Mouse (Mus musculus): ENCODE measurements around the gene Apoc3. TPM values are rescaled to one million over a fixed set of nuclear protein-coding genes. Genes with fewer than 3 reads are reported as not detected.

Apoc3 gene
- total RNA-seq (2014; rRNA removed) (not detected in 2 replicates), polyA plus RNA-seq (2015; fragmentation: Nextera tagmentation; extraction: Ambion mirVana) (not detected in 2 replicates)

DNA sequence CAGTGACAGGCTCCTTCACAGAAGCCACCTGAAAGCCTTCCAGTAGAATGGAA, at the start of gene Apoc3:
Gene Apoc3, minus strand, starts transcription at position 41 of the 53 bp plus-strand sequence.
- Histone ChIP-seq H3K27ac (no peak within 1 kb of the TSS), H3K4me1 (ENCODE audit: insufficient read depth, low read length) (no peaks in the 10 kb centered on the region), H3K4me2 (ENCODE audit: low read depth, low read length) (no peak within 1 kb of the TSS), H3K27me3 (ENCODE audit: insufficient read depth, low read length) (no peaks in the 10 kb centered on the region), H3K9ac (replicated peaks; ENCODE audit: low read length) (no peak within 1 kb of the TSS), H3K4me3 (ENCODE audit: low read length) (no peak within 1 kb of the TSS), H3K36me3 (ENCODE audit: insufficient read depth, low read length) (no peaks in the 10 kb centered on the region), H3K9me3 (ENCODE audit: low read length) (no peaks in the 10 kb centered on the region)
- no peak for TF ChIP-seq CTCF (IDR thresholded peaks at IDR 0.05; ENCODE audit: low read depth)
- ATAC-seq (no peak), DNase-seq (ENCODE audit: low spot score) (no peak)

DNA sequence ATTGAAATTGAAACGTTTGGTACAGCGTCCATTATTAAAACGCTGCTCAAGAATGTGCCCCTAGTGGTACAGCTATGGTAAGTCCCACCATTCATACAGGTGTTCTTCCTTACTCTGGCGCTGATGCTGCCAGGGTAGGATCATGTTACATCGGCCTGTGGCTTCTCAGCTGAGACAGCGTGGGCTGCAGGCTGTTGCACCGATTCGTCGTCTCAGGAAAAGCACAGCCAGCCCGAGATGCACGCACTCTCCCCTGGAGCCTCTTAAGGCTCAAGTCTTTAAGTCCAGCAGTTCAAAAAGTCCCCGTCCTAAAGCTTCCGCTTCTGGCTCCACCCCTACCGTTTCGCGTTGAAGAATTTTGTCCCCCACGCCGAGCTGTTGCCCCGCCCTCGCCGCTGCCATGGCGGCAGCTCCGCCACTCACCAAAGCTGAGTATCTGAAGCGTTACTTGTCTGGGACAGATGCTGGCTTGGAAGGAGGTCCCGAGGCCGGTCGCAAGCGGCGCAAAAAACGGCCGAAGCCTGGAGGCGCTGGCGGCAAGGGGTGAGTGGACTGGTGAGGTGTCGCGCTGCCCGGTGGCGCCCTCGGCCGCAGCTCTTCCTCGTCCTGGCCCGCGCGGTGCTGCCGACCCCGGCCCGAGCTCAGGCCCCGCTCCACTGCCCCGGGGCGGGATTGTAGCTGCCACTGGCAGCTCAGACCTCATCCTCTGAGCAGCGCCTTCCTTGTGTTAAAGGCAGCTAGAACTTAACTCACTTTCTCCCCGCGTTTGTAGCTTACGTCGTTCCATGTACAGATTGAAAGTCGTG, 47.4 kb upstream of the Apoc3 start, which contains the start of gene Bud13:
Gene Bud13, plus strand, starts transcription at position 378 of the 806 bp plus-strand sequence.
- no peaks in the 10 kb centered on the region for H3K27me3 ChIP-seq (ENCODE audit: insufficient read depth, low read length)
- peaks cover 6% of the 10 kb centered on the region for H3K4me1 ChIP-seq (ENCODE audit: insufficient read depth, low read length)
- no peaks in the 10 kb centered on the region for H3K9me3 ChIP-seq (ENCODE audit: low read length)
- peak; percentile 94 for DNase-seq (ENCODE audit: low spot score)
- TF ChIP-seq CTCF (IDR thresholded peaks at IDR 0.05; ENCODE audit: low read depth) = peak; percentile 83
- peaks cover 38% of the 10 kb centered on the region for H3K36me3 ChIP-seq (ENCODE audit: insufficient read depth, low read length)
- peak within 1 kb of the TSS; percentile 89 for H3K4me3 ChIP-seq (ENCODE audit: low read length)
- under 1% methylated on average over 55 of the region's 55 CpGs for WGBS
- peak; percentile 95 for ATAC-seq
- peak within 1 kb of the TSS; percentile 53 for H3K4me2 ChIP-seq (ENCODE audit: low read depth, low read length)
- peak within 1 kb of the TSS; percentile 85 for H3K9ac ChIP-seq (replicated peaks; ENCODE audit: low read length)
- peak within 1 kb of the TSS; percentile 81 for H3K27ac ChIP-seq

DNA sequence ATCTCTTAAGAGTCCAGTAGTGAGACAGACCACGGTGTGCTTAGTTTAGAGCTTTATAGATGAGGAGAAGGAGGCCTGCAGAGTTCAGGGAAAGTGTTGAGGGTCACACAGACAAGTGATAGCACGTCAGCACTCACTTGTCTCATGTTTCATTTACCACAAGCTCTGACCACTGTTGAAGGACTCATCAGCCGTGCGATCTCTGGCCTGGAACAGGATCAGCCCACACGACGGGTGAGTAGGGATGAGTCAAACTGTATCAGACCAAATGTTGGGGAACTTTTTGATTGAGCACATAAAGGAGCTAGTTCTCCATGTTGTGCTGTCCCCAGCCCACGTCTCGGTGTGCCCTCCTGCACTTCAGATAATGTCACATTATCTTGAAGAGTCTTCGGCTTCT, 39.1 kb upstream of the Apoc3 start:
- Histone ChIP-seq H3K4me2 (ENCODE audit: low read depth, low read length) (no peak overlapping the region), H3K27ac (no peak overlapping the region), H3K36me3 (ENCODE audit: insufficient read depth, low read length) (peaks cover 39% of the 10 kb centered on the region), H3K9ac (replicated peaks; ENCODE audit: low read length) (no peak overlapping the region), H3K9me3 (ENCODE audit: low read length) (no peaks in the 10 kb centered on the region), H3K4me1 (ENCODE audit: insufficient read depth, low read length) (peaks cover 5% of the 10 kb centered on the region; the same call in 1 of the 2 replicates), H3K27me3 (ENCODE audit: insufficient read depth, low read length) (no peaks in the 10 kb centered on the region), H3K4me3 (ENCODE audit: low read length) (no peak overlapping the region)
- ATAC-seq (no peak), DNase-seq (ENCODE audit: low spot score) (no peak)
- TF ChIP-seq CTCF (IDR thresholded peaks at IDR 0.05; ENCODE audit: low read depth) = no peak
- WGBS = 92% methylated on average over 9 of the region's 9 CpGs

DNA sequence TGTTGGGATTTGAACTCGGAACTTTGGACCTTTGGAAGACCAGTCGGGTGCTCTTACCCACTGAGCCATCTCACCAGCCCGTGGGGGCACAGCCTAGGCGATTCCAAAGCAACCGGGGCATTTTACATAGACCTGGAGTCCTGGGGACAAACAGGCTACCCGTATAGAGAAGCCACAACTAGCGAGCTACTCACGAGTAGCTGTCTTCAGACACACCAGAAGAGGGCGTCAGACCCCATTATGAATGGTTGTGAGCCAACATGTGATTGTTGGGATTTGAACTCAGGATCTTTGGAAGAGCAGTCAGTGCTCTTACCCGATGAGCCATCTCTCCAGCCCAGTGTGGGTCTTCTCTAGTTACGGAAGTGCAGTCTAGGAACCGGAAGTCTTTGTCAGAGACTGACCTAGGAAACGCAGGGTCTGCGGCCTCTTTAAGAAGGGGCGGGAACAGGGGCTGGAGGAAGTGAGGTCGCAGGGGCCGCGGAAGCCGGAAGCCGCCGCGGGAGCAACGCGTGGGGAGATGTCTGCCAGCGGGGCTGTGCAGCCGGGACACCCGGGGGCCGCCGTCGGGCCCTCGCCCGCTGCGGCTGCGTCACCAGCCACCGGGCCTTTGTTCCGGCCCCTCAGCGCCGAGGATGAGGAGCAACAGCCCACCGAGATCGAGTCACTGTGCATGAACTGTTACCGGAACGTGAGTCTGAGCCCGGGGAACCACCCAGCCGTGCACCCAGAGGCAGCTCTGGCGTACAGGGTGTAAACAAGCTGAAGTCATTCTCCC, 37.4 kb upstream of the Apoc3 start, which contains the start of gene Zpr1:
Gene Zpr1, plus strand, starts transcription at position 388 of the 778 bp plus-strand sequence.
- peaks cover 5% of the 10 kb centered on the region; the same call in 1 of the 2 replicates for H3K4me1 ChIP-seq (ENCODE audit: insufficient read depth, low read length)
- ATAC-seq (peak; percentile 96), DNase-seq (ENCODE audit: low spot score) (peak; percentile 95)
- H3K9ac ChIP-seq (replicated peaks; ENCODE audit: low read length) = peak within 1 kb of the TSS; percentile 68
- H3K4me2 ChIP-seq (ENCODE audit: low read depth, low read length) = peak within 1 kb of the TSS; percentile 95
- WGBS = 6% methylated on average over 45 of the region's 45 CpGs
- peak; percentile 57 for TF ChIP-seq CTCF (IDR thresholded peaks at IDR 0.05; ENCODE audit: low read depth)
- H3K27me3 ChIP-seq (ENCODE audit: insufficient read depth, low read length) = no peaks in the 10 kb centered on the region; the same call in 1 of the 2 replicates
- H3K9me3 ChIP-seq (ENCODE audit: low read length) = no peaks in the 10 kb centered on the region
- H3K27ac ChIP-seq = peak within 1 kb of the TSS; percentile 70
- H3K4me3 ChIP-seq (ENCODE audit: low read length) = peak within 1 kb of the TSS; percentile 71
- H3K36me3 ChIP-seq (ENCODE audit: insufficient read depth, low read length) = peaks cover 30% of the 10 kb centered on the region

DNA sequence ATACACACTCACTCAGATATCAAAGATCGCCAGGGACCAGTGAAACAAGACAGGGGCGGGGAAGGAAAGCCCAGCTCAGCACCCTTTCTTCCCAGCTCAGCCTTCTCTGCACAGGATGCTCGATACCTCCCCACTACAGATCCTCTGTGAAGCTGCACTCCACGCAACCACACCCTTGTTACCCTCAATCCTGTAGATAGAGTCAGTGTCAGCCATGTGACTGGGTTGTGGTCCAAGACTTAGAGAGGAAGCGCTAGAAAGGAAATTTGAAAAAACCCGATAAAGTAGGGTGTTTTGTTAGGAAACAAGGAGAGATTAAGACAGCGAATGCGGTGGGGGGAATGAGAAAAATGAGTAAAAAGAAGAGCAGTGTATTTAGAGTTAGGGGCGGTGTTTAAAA, 36.6 kb upstream of the Apoc3 start:
- no peak overlapping the region for H3K9ac ChIP-seq (replicated peaks; ENCODE audit: low read length)
- TF ChIP-seq CTCF (IDR thresholded peaks at IDR 0.05; ENCODE audit: low read depth) = no peak
- H3K9me3 ChIP-seq (ENCODE audit: low read length) = no peaks in the 10 kb centered on the region
- WGBS = 89% methylated on average over 9 of the region's 9 CpGs
- no peak overlapping the region for H3K27ac ChIP-seq
- peaks cover 22% of the 10 kb centered on the region for H3K36me3 ChIP-seq (ENCODE audit: insufficient read depth, low read length)
- no peak overlapping the region for H3K4me3 ChIP-seq (ENCODE audit: low read length)
- ATAC-seq (no peak), DNase-seq (ENCODE audit: low spot score) (no peak)
- H3K4me1 ChIP-seq (ENCODE audit: insufficient read depth, low read length) = peaks cover 5% of the 10 kb centered on the region; the same call in 1 of the 2 replicates
- H3K4me2 ChIP-seq (ENCODE audit: low read depth, low read length) = peak overlapping the region; percentile 95; the same call in 1 of the 2 replicates
- no peaks in the 10 kb centered on the region; the same call in 1 of the 2 replicates for H3K27me3 ChIP-seq (ENCODE audit: insufficient read depth, low read length)

DNA sequence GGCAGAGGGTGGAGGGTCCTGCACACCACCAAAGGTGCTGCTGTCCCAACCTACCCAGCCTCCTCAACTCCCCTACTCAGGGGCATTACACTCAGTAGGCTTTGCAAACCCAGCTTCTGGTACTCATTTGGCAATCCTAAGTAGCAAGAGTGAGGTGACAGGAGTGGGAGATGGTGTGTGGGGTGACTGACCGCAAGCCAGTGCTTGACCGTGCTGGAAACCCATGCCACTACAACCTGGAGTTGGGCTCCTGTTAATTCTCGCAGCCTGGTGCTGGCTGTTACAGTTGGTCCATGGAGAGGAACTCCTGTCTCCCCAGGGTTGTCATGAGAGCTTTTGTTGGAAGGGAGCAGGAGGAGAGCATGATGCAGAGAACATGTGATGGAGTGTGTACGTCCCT, 35.3 kb upstream of the Apoc3 start:
- Histone ChIP-seq H3K27me3 (ENCODE audit: insufficient read depth, low read length) (no peaks in the 10 kb centered on the region; the same call in 1 of the 2 replicates), H3K4me3 (ENCODE audit: low read length) (no peak overlapping the region), H3K9ac (replicated peaks; ENCODE audit: low read length) (no peak overlapping the region), H3K9me3 (ENCODE audit: low read length) (no peaks in the 10 kb centered on the region), H3K4me1 (ENCODE audit: insufficient read depth, low read length) (peaks cover 5% of the 10 kb centered on the region; the same call in 1 of the 2 replicates), H3K27ac (no peak overlapping the region), H3K36me3 (ENCODE audit: insufficient read depth, low read length) (peaks cover 9% of the 10 kb centered on the region), H3K4me2 (ENCODE audit: low read depth, low read length) (no peak overlapping the region)
- no peak for TF ChIP-seq CTCF (IDR thresholded peaks at IDR 0.05; ENCODE audit: low read depth)
- 94% methylated on average over 4 of the region's 4 CpGs for WGBS
- DNase-seq (ENCODE audit: low spot score) = no peak
- no peak for ATAC-seq
